Mouse (Mus musculus) midbrain, postnatal 0 days (tissue): ENCODE data around the gene Rad23a. TPM values are rescaled to one million over a fixed set of nuclear protein-coding genes. Genes with fewer than 3 reads are reported as not detected.

Experiments
- ATAC-seq: fragments of 200-750 bp; cut with Nextera tagmentation; 2 replicates; pipeline ENCODE4 v1.8.0; 2017; ENCODE audit warnings: moderate number of reproducible peaks, mild to moderate bottlenecking, moderate TSS enrichment, moderate library complexity; ENCODE audit not compliant: low FRiP score
- DNase-seq: peaks from one replicate; pipeline ENCODE4 v3.0.0-alpha.2; 2015; ENCODE audit warnings: low spot score
- H3K27ac ChIP-seq: fragments of 300-500 bp; sonication (generic); 2 replicates; pipeline ENCODE4 v1.5.1; 2014; ENCODE audit warnings: low read depth, mild to moderate bottlenecking, low read length, mixed read lengths
- H3K27me3 ChIP-seq: fragments of 300-500 bp; sonication (generic); 2 replicates; pipeline ENCODE4 v1.6.1; 2014; ENCODE audit warnings: low read length, control low read depth, mixed read lengths; ENCODE audit not compliant: insufficient read depth
- H3K36me3 ChIP-seq: fragments of 300-500 bp; sonication (generic); 2 replicates; pipeline ENCODE4 v1.6.1; 2014; ENCODE audit warnings: low read length, control low read depth, mixed read lengths; ENCODE audit not compliant: insufficient read depth
- H3K4me1 ChIP-seq: fragments of 300-500 bp; sonication (generic); 2 replicates; pipeline ENCODE4 v1.6.1; 2014; ENCODE audit warnings: mild to moderate bottlenecking, control low read depth, antibody characterized with exemption, low read length, mixed read lengths; ENCODE audit not compliant: insufficient read depth
- H3K4me2 ChIP-seq: fragments of 300-500 bp; sonication (generic); 2 replicates; pipeline ENCODE4 v1.6.1; 2014; ENCODE audit warnings: low read depth, mild to moderate bottlenecking, low read length, mixed read lengths; ENCODE audit not compliant: poor library complexity, severe bottlenecking
- H3K4me3 ChIP-seq: fragments of 300-500 bp; sonication (generic); 2 replicates; pipeline ENCODE4 v1.5.1; 2014; ENCODE audit warnings: low read depth, mild to moderate bottlenecking, low read length, moderate library complexity
- H3K9ac ChIP-seq: fragments of 300-500 bp; sonication (generic); replicated peaks from 2 replicates; pipeline ENCODE4 v1.6.1; 2014; ENCODE audit warnings: mild to moderate bottlenecking, low read length, moderate library complexity, mixed read lengths; ENCODE audit not compliant: poor library complexity, severe bottlenecking
- H3K9me3 ChIP-seq: fragments of 300-500 bp; sonication (generic); 2 replicates; pipeline ENCODE4 v1.6.1; 2016; ENCODE audit warnings: low read length, control low read depth
- CTCF ChIP-seq: IDR thresholded peaks from 2 replicates; pipeline ENCODE4 v1.5.1; 2016; ENCODE audit warnings: antibody characterized with exemption, mild to moderate bottlenecking
- WGBS: fragments of 180-500 bp; shearing (Covaris S2); extraction: QIAGEN DNeasy Blood & Tissue Kit; methylation state at CpG from one replicate; pipeline ENCODE4 v1.1.7; 2014; 5-methylcytosine and 5-hydroxymethylcytosine counted together
- polyA plus RNA-seq: library from polyadenylated mRNA; unstranded; fragments of >200 nt; fragmentation: Nextera tagmentation; extraction: Ambion mirVana; gene quantifications from 2 replicates; pipeline ENCODE4 v1.2.1, GENCODE M21; 2015
- total RNA-seq: library from RNA; depleted of rRNA; stranded (reverse); fragments of >200 nt; gene quantifications from 2 replicates; pipeline ENCODE4 v1.2.3, GENCODE M21; 2014

Gene Rad23a
- total and polyA plus RNA-seq, 2 experiments from 2014 or later = 57.5 to 83.5 TPM

GRCm38 (mm10) chr8:84799999-84800831 lies 40.2 kb downstream of the Rad23a start, which contains the start of gene Nfix:
Gene Nfix (minus strand): TSS chr8:84800344.
- Histone ChIP-seq H3K9ac (peak within 1 kb of the TSS; percentile 78), H3K27me3 (peaks cover 35% of the 10 kb centered on the region), H3K27ac (peak within 1 kb of the TSS; percentile 74), H3K4me2 (peak within 1 kb of the TSS; percentile 99), H3K36me3 (no peaks in the 10 kb centered on the region), H3K4me3 (peak within 1 kb of the TSS; percentile 69), H3K4me1 (no peaks in the 10 kb centered on the region), H3K9me3 (no peaks in the 10 kb centered on the region)
- peak; percentile 51 for DNase-seq
- peak; percentile 47 for ATAC-seq
- no peak for TF ChIP-seq CTCF
- 2% methylated on average over 26 of the region's 125 CpGs for WGBS

- Histone ChIP-seq H3K9ac (peak overlapping the region; percentile 78), H3K4me2 (peak overlapping the region; percentile 99), H3K36me3 (no peaks in the 10 kb centered on the region), H3K4me3 (peak overlapping the region; percentile 69), H3K27me3 (peaks cover 38% of the 10 kb centered on the region), H3K27ac (peak overlapping the region; percentile 74), H3K9me3 (no peaks in the 10 kb centered on the region), H3K4me1 (no peaks in the 10 kb centered on the region)
- TF ChIP-seq CTCF = no peak
- under 1% methylated on average over 68 of the region's 108 CpGs for WGBS
- ATAC-seq (no peak), DNase-seq (peak; percentile 54)
These were observed 41.1 kb downstream of the Rad23a start for GRCm38 (mm10) chr8:84799136-84799931.

- Histone ChIP-seq H3K4me1 (no peaks in the 10 kb centered on the region), H3K36me3 (no peaks in the 10 kb centered on the region), H3K9ac (peak overlapping the region; percentile 78), H3K27me3 (peaks cover 41% of the 10 kb centered on the region), H3K27ac (peak overlapping the region; percentile 74), H3K4me2 (peak overlapping the region; percentile 99), H3K4me3 (peak overlapping the region; percentile 69), H3K9me3 (no peaks in the 10 kb centered on the region)
- no peak for TF ChIP-seq CTCF
- ATAC-seq (no peak), DNase-seq (no peak)
- 52% methylated on average over 10 of the region's 10 CpGs for WGBS
These were observed 41.9 kb downstream of the Rad23a start for GRCm38 (mm10) chr8:84798446-84799135.

- no peak for ATAC-seq
- no peaks in the 10 kb centered on the region for H3K4me1 ChIP-seq
- H3K4me2 ChIP-seq = 0 out of 2 replicates have a peak overlapping the region, but pooled peaks have one; percentile 15
- DNase-seq = peak; percentile 58
- no peak overlapping the region for H3K9ac ChIP-seq
- H3K27me3 ChIP-seq = peaks cover 42% of the 10 kb centered on the region
- H3K4me3 ChIP-seq = no peak overlapping the region
- peak overlapping the region; percentile 38 for H3K27ac ChIP-seq
- no peaks in the 10 kb centered on the region for H3K36me3 ChIP-seq
- 73% methylated on average over 6 of the region's 6 CpGs for WGBS
- TF ChIP-seq CTCF = no peak
- H3K9me3 ChIP-seq = no peaks in the 10 kb centered on the region
These were observed 42.5 kb downstream of the Rad23a start for GRCm38 (mm10) chr8:84797971-84798370.

GRCm38 (mm10) chr8:84797256-84797797 lies 43.1 kb downstream of the Rad23a start:
- no peak overlapping the region for H3K9ac ChIP-seq
- no peaks in the 10 kb centered on the region for H3K4me1 ChIP-seq
- 73% methylated on average over 15 of the region's 15 CpGs for WGBS
- TF ChIP-seq CTCF = no peak
- H3K27me3 ChIP-seq = peaks cover 38% of the 10 kb centered on the region
- no peak for ATAC-seq
- H3K36me3 ChIP-seq = no peaks in the 10 kb centered on the region
- H3K4me2 ChIP-seq = no peak overlapping the region
- no peaks in the 10 kb centered on the region for H3K9me3 ChIP-seq
- H3K4me3 ChIP-seq = no peak overlapping the region
- H3K27ac ChIP-seq = no peak overlapping the region
- DNase-seq = no peak
